Mouse (Mus musculus): Measurements from ENCODE around the gene Lce1g. TPM values are rescaled to one million over a fixed set of nuclear protein-coding genes. Genes with fewer than 3 reads are reported as not detected.

Gene Lce1g
- polyA plus RNA-seq (2017; shearing (Covaris generic)): not detected

DNA sequence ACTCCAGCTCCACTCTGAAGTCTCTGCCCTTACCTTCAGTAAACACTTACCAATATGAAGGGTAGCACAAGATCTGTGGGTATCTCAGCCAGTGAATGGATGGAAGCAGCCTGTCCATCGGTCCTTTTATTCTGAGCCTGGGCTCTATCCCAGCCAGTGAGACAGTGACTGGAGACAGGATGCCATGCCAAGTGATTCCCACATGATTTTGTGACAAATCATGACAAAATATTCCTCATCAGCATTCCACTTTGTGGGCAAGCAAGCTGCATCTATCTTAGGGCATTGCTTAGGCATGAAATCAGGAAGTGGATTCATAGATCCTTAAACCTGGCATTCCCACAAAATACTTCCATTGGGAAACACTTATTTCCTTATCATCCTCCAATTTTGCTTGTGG is at the start of gene Lce1g:
Lce1g (minus strand) TSS at position 101 of the 400 bp plus-strand sequence.

DNA sequence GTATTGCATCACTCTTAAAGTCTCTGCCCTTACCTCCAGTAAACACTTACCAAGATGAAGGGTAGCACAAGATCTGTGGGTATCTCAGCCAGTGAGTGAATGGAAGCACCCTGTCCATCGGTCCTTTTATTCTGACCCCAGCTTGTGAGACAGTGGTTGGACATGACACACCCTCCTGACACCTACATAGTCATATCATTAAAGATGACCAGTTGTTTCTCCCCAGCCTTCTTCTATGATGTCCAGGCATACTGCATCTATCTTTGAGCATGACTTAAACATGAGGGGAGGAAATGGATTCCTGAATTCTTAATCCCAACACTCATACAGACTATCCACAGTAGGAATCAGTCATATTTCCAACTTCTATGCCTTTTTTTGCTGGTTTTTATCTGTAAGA is 38.3 kb upstream of the Lce1g start, which contains the start of gene Lce1j:
Lce1j (minus strand) TSS at position 101 of the 400 bp plus-strand sequence.

GRCm38 (mm10) chr3:92778799-92779198 is 26.7 kb upstream of the Lce1g start, which contains the start of gene Lce1i:
Lce1i (minus strand) TSS chr3:92778899.

GRCm38 (mm10) chr3:92764965-92765364 is 12.8 kb upstream of the Lce1g start, which contains the start of gene Lce1h:
Lce1h (minus strand) TSS chr3:92765065.

GRCm38 (mm10) chr3:92738996-92739395 is 13.1 kb downstream of the Lce1g start, which contains the start of gene Gm38119:
Gm38119 (minus strand) TSS chr3:92739096.

DNA sequence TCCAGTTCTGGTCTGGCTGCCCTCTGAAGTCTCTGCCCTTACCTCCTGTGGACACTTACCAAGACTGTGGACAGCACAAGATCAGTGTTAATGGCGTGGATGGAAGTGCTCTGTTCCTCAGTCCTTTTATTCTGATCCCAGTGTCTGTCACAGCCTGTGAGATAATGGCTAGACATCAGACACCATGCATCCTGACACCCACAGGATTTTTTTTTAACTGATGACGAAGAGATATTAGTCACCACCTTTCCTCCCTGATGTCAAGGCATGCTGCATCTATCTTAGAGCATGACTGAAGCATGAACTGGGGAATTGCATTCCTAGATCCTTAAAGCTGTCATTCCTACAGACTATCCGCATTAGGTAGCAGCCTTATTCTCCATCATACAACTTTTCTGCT is 31.9 kb downstream of the Lce1g start, which contains the start of gene Lce1f:
Lce1f (minus strand) TSS at position 101 of the 400 bp plus-strand sequence.

GRCm38 (mm10) chr3:92708974-92709373 is 43.2 kb downstream of the Lce1g start, which contains the start of gene Lce1e:
Lce1e (minus strand) TSS chr3:92709074.

Other genes starting within 250 kb of the Lce1g start
- not detected for gene 2310046K23Rik, start 217.8 kb downstream of the Lce1g start, polyA plus RNA-seq (2017; shearing (Covaris generic))
- gene Ivl, start 178.6 kb downstream of the Lce1g start, polyA plus RNA-seq (2017; shearing (Covaris generic)): not detected
- gene Smcp, start 163.3 kb downstream of the Lce1g start, polyA plus RNA-seq (2017; shearing (Covaris generic)): not detected
- not detected for gene 2210017I01Rik, start 144.8 kb downstream of the Lce1g start, polyA plus RNA-seq (2017; shearing (Covaris generic))
- not detected for gene Lce6a, start 130.7 kb downstream of the Lce1g start, polyA plus RNA-seq (2017; shearing (Covaris generic))
- gene Lce1a1, start 104.0 kb downstream of the Lce1g start, polyA plus RNA-seq (2017; shearing (Covaris generic)): not detected
- not detected for gene Lce1b, start 95.4 kb downstream of the Lce1g start, polyA plus RNA-seq (2017; shearing (Covaris generic))
- not detected for gene Lce1a2, start 82.0 kb downstream of the Lce1g start, polyA plus RNA-seq (2017; shearing (Covaris generic))
- gene Lce1c, start 73.1 kb downstream of the Lce1g start, polyA plus RNA-seq (2017; shearing (Covaris generic)): not detected
- not detected for gene Lce1d, start 65.1 kb downstream of the Lce1g start, polyA plus RNA-seq (2017; shearing (Covaris generic))
- not detected for gene Lce1e, start 43.3 kb downstream of the Lce1g start, polyA plus RNA-seq (2017; shearing (Covaris generic))
- not detected for gene Lce1f, start 32.0 kb downstream of the Lce1g start, polyA plus RNA-seq (2017; shearing (Covaris generic))
- gene Gm38119, start 13.2 kb downstream of the Lce1g start, polyA plus RNA-seq (2017; shearing (Covaris generic)): not detected
- gene Lce1h, start 12.7 kb upstream of the Lce1g start, polyA plus RNA-seq (2017; shearing (Covaris generic)): not detected
- gene Lce1i, start 26.6 kb upstream of the Lce1g start, polyA plus RNA-seq (2017; shearing (Covaris generic)): not detected
- gene Lce1j, start 38.2 kb upstream of the Lce1g start, polyA plus RNA-seq (2017; shearing (Covaris generic)): not detected
- gene Lce1k, start 55.6 kb upstream of the Lce1g start, polyA plus RNA-seq (2017; shearing (Covaris generic)): not detected
- gene Kprp, start 74.9 kb upstream of the Lce1g start, polyA plus RNA-seq (2017; shearing (Covaris generic)): not detected
- gene Lce1l, start 98.9 kb upstream of the Lce1g start, polyA plus RNA-seq (2017; shearing (Covaris generic)): not detected
- not detected for gene 2310050C09Rik, start 117.9 kb upstream of the Lce1g start, polyA plus RNA-seq (2017; shearing (Covaris generic))
- not detected for gene Lce3a, start 173.9 kb upstream of the Lce1g start, polyA plus RNA-seq (2017; shearing (Covaris generic))
- not detected for gene Lce3b, start 180.6 kb upstream of the Lce1g start, polyA plus RNA-seq (2017; shearing (Covaris generic))
- gene Lce3c, start 192.1 kb upstream of the Lce1g start, polyA plus RNA-seq (2017; shearing (Covaris generic)): not detected
- not detected for gene Lce3d, start 205.1 kb upstream of the Lce1g start, polyA plus RNA-seq (2017; shearing (Covaris generic))
- not detected for gene Lce3e, start 214.7 kb upstream of the Lce1g start, polyA plus RNA-seq (2017; shearing (Covaris generic))
- not detected for gene Lce3f, start 239.9 kb upstream of the Lce1g start, polyA plus RNA-seq (2017; shearing (Covaris generic))

Data from CD4-positive, CD25-positive, alpha-beta regulatory T cell, adult 9 weeks (primary cell).